Mouse (Mus musculus) left cerebral cortex, adult 2 months (tissue): ENCODE measurements around the gene Npepps. TPM values are rescaled to one million over a fixed set of nuclear protein-coding genes. Genes with fewer than 3 reads are reported as not detected.
"Not testable (repeated sequence)": the region's sequence is repeated elsewhere in the genome, so short reads cannot be mapped to it uniquely, and the experiment has no call there.

ENCODE experiments used
- DNase-seq, 2 experiments: peaks; one replicate each; pipeline ENCODE4 v3.0.0; 2021 to 2022; ENCODE audit warnings: low spot score in 2 of 2, mixed read lengths in 1 of 2; ENCODE audit errors: extremely low spot score in 1 of 2
- H3K27ac ChIP-seq: fragments of 200-600 bp; 2 replicates; pipeline ENCODE4 v1.8.1; 2022
- H3K4me3 ChIP-seq: fragments of 200-600 bp; 2 replicates; pipeline ENCODE4 v1.8.1; 2022
- CTCF ChIP-seq: fragments of 200-600 bp; IDR thresholded peaks from 2 replicates; pipeline ENCODE4 v1.8.1; 2022; ENCODE audit warnings: antibody characterized with exemption, mild to moderate bottlenecking, moderate library complexity
- intact Hi-C: fragments of 180-260 bp; cut with DNase I; formaldehyde crosslinking; loops from one replicate; pipeline ENCODE4 v1.15.1; 2025
- total RNA-seq, 2 experiments: library from RNA; stranded (reverse); gene quantifications; 2 replicates each; pipeline ENCODE4 v1.2.3; 2021

The Npepps gene
- total RNA-seq, 2 experiments from 2014 or later: 142 to 143 TPM

- intact Hi-C loops: no loop called here
- DNase-seq: no peak
- H3K4me3 ChIP-seq: no peak overlapping the region
- no peak overlapping the region for H3K27ac ChIP-seq
- TF ChIP-seq CTCF: no peak
Observed at GRCm38 (mm10) chr11:97190992-97191391, 89.4 kb downstream of the Npepps start.

- DNase-seq, H3K4me3 ChIP-seq, H3K27ac ChIP-seq: not testable (repeated sequence)
- intact Hi-C loops: loop anchor here (5.0 kb wide), 1 partner anchor 128 kb away; the partner anchor contains the start of gene Mrpl45
Observed at GRCm38 (mm10) chr11:97189645-97190044, 90.8 kb downstream of the Npepps start.

- Histone ChIP-seq H3K4me3 (no peak overlapping the region; the same call in 1 of the 2 replicates), H3K27ac (no peak overlapping the region; the same call in 1 of the 2 replicates)
- no peak for TF ChIP-seq CTCF
- DNase-seq: no peak
- intact Hi-C loops: loop anchor here (5.0 kb wide), 1 partner anchor 128 kb away; the partner anchor contains the start of gene Mrpl45
Observed at GRCm38 (mm10) chr11:97189231-97189630, 91.2 kb downstream of the Npepps start.

GRCm38 (mm10) chr11:97188643-97188955 is 91.8 kb downstream of the Npepps start:
- Histone ChIP-seq H3K4me3 (peak overlapping the region; percentile 55), H3K27ac (peak overlapping the region; percentile 88)
- intact Hi-C loops: loop anchor here (5.0 kb wide), 1 partner anchor 129 kb away; the partner anchor contains the start of gene Mrpl45
- no peak for TF ChIP-seq CTCF
- no peak for DNase-seq

- peak; percentile 99 for DNase-seq
- Histone ChIP-seq H3K27ac (peak within 1 kb of the TSS; percentile 95), H3K4me3 (peak within 1 kb of the TSS; percentile 92)
- intact Hi-C loops: loop anchor here (5.0 kb wide), 1 partner anchor 129 kb away; the partner anchor contains the start of gene Mrpl45
- no peak for TF ChIP-seq CTCF
Observed at GRCm38 (mm10) chr11:97187764-97188642, 92.4 kb downstream of the Npepps start, which contains the start of gene Kpnb1. TSS of gene Kpnb1 (minus strand) at chr11:97187881.

- intact Hi-C loops: loop anchor here (5.0 kb wide), 1 partner anchor 130 kb away; the partner anchor contains the start of gene Mrpl45
- TF ChIP-seq CTCF: no peak; the same call in 1 of the 2 replicates
- Histone ChIP-seq H3K27ac (peak overlapping the region; percentile 95), H3K4me3 (peak overlapping the region; percentile 92)
- DNase-seq: peak; percentile 98
Observed at GRCm38 (mm10) chr11:97186947-97187763, 93.3 kb downstream of the Npepps start.

- H3K4me3 ChIP-seq: peak overlapping the region; percentile 92
- no peak overlapping the region for H3K27ac ChIP-seq
- no peak for TF ChIP-seq CTCF
- DNase-seq: no peak
- intact Hi-C loops: loop anchor here (5.0 kb wide), 1 partner anchor 131 kb away; the partner anchor contains the start of gene Mrpl45
Observed at GRCm38 (mm10) chr11:97185704-97186614, 94.5 kb downstream of the Npepps start.

GRCm38 (mm10) chr11:97184875-97185274 is 95.6 kb downstream of the Npepps start:
- intact Hi-C loops: loop anchor here (5.0 kb wide), 1 partner anchor 132 kb away; the partner anchor contains the start of gene Mrpl45
- no peak overlapping the region for H3K4me3 ChIP-seq
- H3K27ac ChIP-seq: no peak overlapping the region
- no peak for TF ChIP-seq CTCF
- DNase-seq: no peak

- DNase-seq: no peak
- H3K4me3 ChIP-seq: no peak overlapping the region
- intact Hi-C loops: no loop called here
- no peak overlapping the region for H3K27ac ChIP-seq
- TF ChIP-seq CTCF: no peak
Observed at GRCm38 (mm10) chr11:97182446-97182845, 98.0 kb downstream of the Npepps start.

GRCm38 (mm10) chr11:97181061-97181460 is 99.4 kb downstream of the Npepps start:
- Histone ChIP-seq H3K27ac (no peak overlapping the region), H3K4me3 (no peak overlapping the region)
- no peak for TF ChIP-seq CTCF
- intact Hi-C loops: no loop called here
- DNase-seq: no peak

GRCm38 (mm10) chr11:97178198-97178597 is 102.2 kb downstream of the Npepps start:
- Histone ChIP-seq H3K27ac (no peak overlapping the region), H3K4me3 (no peak overlapping the region)
- DNase-seq: no peak
- intact Hi-C loops: no loop called here
- no peak for TF ChIP-seq CTCF
